Mouse (Mus musculus) right cerebral cortex, postnatal 25 days (tissue): ENCODE data around the gene Ppp1r14b.
A peak's percentile ranks its signal among the peaks of the same experiment; 100 is the strongest.
"Not testable (repeated sequence)": the region's sequence is repeated elsewhere in the genome, so short reads cannot be mapped to it uniquely, and the experiment has no call there.

Experiments used
- DNase-seq: peaks from one replicate; pipeline ENCODE4 v3.0.0; 2022

Gene Ppp1r14b

GRCm38 (mm10) chr19:6977759-6978638 lies 3.2 kb downstream of the Ppp1r14b start:
- DNase-seq = no peak

- DNase-seq = no peak
Measured at GRCm38 (mm10) chr19:6978639-6978974, 3.8 kb downstream of the Ppp1r14b start.

- DNase-seq = no peak
Measured at GRCm38 (mm10) chr19:6979001-6979479, 4.3 kb downstream of the Ppp1r14b start.

GRCm38 (mm10) chr19:6979486-6980380 lies 5.0 kb downstream of the Ppp1r14b start:
- DNase-seq = peak; percentile 99

- DNase-seq = peak; percentile 99
Measured at GRCm38 (mm10) chr19:6980381-6981093, 5.8 kb downstream of the Ppp1r14b start, which contains the start of gene Fkbp2. TSS of gene Fkbp2 (minus strand) at chr19:6980501.

GRCm38 (mm10) chr19:6981465-6981864 lies 6.7 kb downstream of the Ppp1r14b start:
- no peak for DNase-seq

GRCm38 (mm10) chr19:6983621-6984020 lies 8.9 kb downstream of the Ppp1r14b start:
- no peak for DNase-seq

GRCm38 (mm10) chr19:6985300-6985699 lies 10.5 kb downstream of the Ppp1r14b start:
- DNase-seq = no peak

GRCm38 (mm10) chr19:6985951-6986708 lies 11.4 kb downstream of the Ppp1r14b start:
- no peak for DNase-seq

GRCm38 (mm10) chr19:6987061-6987903 lies 12.5 kb downstream of the Ppp1r14b start, which contains the start of gene Vegfb:
TSS of gene Vegfb (minus strand) at chr19:6987651.
- peak; percentile 70 for DNase-seq

GRCm38 (mm10) chr19:6987904-6988285 lies 13.1 kb downstream of the Ppp1r14b start:
- DNase-seq = no peak

- DNase-seq = no peak
Measured at GRCm38 (mm10) chr19:6989251-6989650, 14.5 kb downstream of the Ppp1r14b start.

- DNase-seq = no peak
Measured at GRCm38 (mm10) chr19:6990712-6991111, 15.9 kb downstream of the Ppp1r14b start.

GRCm38 (mm10) chr19:6991166-6991565 lies 16.4 kb downstream of the Ppp1r14b start:
- not testable (repeated sequence) for DNase-seq

GRCm38 (mm10) chr19:6992011-6992858 lies 17.5 kb downstream of the Ppp1r14b start, which contains the start of gene Dnajc4:
TSS of gene Dnajc4 (minus strand) at chr19:6992572.
- DNase-seq = peak; percentile 93

GRCm38 (mm10) chr19:6993011-6993770 lies 18.4 kb downstream of the Ppp1r14b start:
- no peak for DNase-seq

GRCm38 (mm10) chr19:6994002-6994401 lies 19.2 kb downstream of the Ppp1r14b start:
- DNase-seq = no peak

- DNase-seq = no peak
Measured at GRCm38 (mm10) chr19:6994489-6994888, 19.7 kb downstream of the Ppp1r14b start.
